Mouse (Mus musculus) liver (tissue): ENCODE data around the gene Midn.

Experiments
- DNase-seq: peaks from one replicate; pipeline ENCODE4 v3.0.0-alpha.2; 2020; ENCODE audit warnings: mixed read lengths

The Midn gene

DNA sequence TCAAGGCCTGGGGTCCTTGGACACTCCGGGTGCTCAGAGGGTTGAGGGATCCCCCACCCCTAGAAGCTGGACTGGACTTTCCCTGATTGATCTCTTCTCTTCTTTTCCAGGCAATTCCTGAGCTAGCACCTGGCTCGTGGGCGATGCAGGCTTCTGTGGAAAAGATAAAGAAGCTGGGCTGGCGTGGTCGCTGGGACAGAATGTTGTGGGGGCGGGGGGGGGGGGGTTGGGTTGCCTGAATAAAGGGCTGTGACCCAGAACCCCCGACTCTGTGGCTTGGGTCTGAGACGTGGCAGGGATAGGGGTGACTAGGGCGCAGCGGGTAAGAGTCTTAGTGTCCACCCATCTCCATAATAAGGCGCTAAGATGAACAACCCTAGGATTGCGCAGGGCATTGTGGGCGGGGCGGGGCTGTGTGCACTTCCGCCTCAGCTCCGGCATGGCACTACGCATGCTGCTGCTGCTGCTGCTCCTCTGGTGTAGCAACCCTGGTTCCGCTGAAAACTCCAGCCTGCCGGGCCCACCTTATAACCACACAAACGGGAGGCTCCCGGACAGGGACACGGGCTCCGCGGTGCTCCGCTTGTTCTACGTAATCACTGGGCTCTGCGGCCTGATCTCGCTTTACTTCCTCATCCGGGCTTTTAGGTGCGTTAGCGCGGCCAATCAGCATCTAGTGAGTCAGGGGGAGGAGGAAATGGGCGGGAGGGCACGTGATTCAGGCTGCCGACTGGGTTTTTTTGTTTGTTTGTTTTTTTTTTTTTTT is 24.6 kb downstream of the Midn start, which contains the start of gene 1600002K03Rik:
TSS of gene 1600002K03Rik (plus strand) at position 418 of the 766 bp plus-strand sequence.
- DNase-seq: peak; percentile 88

- no peak for DNase-seq
These were observed 25.3 kb downstream of the Midn start for GRCm38 (mm10) chr10:80173358-80173757.

DNA sequence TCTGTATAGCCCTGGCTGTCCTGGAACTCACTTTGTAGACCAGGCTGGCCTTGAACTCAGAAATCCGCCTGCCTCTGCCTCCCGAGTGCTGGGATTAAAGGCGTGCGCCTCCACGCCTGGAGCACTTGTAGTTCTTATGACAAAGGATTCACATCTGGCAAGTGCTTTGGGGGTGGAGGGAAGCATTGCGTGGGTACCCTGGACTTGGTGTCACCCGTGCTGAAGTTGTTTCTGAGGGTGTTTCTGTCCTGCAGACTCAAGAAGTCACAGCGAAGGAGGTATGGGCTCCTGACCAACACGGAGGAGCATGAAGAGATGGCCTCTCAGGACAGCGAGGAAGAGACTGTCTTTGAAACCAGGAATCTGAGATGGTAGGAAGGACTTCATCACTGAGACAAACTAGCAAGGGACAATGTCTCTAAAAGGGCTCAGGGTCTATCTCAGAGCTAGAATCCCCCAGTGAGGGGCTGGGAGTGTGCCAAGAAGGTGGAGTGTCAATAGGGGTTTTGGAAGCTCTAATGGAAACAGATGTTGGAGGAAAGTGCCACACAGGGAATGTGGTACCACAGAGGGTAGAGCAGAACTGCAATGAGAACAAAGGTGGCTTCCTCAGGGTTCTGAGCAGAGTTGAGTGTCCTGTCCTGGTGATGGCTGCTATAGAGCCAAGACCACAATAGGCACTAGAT is 26.0 kb downstream of the Midn start:
- no peak for DNase-seq

DNA sequence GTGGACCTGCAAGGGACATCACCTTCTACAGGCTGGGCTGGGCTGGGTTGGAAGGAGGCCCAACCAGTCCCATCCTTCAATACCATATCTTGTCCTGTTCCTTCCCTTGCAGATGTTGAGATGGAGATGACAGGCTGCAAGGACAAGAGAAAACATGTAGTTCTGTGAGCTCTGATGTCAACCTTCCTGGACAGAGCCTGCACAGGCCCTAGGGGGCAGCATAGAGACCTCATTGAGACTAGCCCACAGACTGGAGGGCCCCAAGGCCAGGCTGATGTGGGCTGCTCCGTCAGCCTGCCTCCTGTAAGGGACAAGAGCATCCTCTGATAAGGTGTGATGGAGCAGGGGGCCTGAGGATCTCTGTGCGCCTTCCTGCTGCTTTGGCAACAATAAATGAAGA is 26.6 kb downstream of the Midn start:
- peak; percentile 79 for DNase-seq

DNA sequence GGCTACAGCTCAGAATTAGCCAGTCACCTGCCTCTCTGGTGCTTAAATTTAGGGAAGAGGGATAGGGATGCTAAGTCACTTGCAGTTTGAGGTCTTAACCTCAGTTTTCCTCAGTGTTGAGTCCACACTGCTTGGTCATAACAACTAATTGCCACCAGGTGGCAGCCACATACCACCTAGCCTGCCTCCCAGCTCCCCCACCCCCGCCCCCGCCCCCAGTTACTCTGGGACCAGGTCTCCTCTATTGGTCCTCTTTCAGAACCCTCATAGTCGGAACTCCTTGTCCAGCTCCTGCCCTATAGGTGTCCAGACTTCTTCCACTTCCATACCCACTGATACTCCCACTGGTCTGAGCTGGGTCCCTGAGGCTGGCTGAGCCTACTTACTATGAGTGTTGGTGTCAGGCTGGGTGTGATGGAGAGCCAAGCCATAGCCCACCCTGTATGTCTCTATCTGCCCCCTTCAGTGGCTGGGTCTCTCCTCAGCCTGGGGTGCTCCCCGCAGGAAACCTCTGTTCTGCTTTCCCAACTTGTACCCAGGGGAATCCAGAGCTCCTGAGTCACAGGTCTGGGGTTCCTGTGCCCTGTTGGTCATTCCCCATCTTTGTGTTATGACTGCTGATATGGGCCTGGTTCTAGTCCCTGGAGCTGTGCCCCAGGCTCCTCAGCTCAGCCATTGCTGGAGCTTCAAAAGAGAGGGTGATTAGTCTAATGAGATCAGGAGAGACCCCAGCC is 27.6 kb downstream of the Midn start:
- no peak for DNase-seq

GRCm38 (mm10) chr10:80176270-80176834 is 28.3 kb downstream of the Midn start:
- no peak for DNase-seq

DNA sequence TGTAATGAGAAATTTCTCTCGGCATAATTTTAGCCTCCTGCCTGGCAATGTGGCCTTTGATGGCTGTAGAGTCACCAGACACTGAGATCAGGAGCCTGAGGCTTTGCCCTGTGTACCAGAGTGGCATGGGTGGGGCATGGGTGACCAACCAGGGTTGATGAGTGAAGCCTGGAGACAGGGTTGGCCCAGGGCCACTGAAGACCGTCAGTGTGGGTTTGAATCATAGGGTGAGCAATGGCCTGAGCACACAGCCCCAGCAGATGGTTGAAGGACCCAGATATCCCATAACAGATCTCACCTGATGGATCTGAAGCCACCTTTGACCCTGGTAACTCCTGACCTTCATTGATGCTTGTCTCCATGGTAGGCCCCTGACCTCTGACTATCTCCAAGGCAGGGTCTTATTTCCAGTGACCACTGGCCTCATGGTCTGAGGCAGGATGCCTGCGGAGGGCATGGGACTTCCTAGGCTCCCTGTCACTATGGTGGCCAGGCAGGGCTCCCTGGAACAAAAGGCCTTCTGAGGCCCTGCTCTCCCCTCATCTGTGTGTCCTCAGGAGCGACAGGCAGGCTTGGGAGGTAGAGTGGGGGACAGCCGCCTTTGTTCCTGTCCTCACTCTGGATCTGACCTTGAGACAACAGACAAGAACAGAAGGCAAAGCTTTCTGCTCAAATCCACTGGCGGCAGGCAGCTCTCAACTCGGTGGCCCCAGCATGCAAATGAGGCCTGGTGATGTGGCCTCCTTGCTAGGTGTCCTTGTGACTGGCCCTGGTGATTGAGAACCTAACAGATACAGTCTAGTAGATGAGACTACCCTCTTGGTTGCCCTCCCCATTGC is 29.6 kb downstream of the Midn start:
- no peak for DNase-seq

GRCm38 (mm10) chr10:80179068-80180051 is 31.3 kb downstream of the Midn start, which contains the start of gene Efna2:
Gene Efna2, plus strand, starts transcription at chr10:80179482.
- DNase-seq: no peak

GRCm38 (mm10) chr10:80180288-80180687 is 32.2 kb downstream of the Midn start:
- no peak for DNase-seq

- DNase-seq: no peak
These were observed 32.8 kb downstream of the Midn start for GRCm38 (mm10) chr10:80180823-80181222.

- DNase-seq: no peak
These were observed 34.5 kb downstream of the Midn start for GRCm38 (mm10) chr10:80182547-80182946.

DNA sequence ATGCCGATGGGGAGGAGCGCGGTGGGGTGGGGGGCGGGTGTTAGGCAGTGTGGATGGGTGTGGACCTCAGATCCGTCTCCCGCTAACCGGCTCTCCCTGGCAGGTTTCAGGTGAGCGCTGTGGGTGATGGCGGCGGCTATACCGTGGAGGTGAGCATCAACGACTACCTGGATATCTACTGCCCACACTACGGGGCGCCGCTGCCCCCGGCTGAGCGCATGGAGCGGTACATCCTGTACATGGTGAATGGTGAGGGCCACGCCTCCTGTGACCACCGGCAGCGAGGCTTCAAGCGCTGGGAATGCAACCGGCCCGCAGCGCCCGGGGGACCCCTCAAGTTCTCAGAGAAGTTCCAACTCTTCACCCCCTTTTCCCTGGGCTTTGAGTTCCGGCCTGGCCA is 38.6 kb downstream of the Midn start:
- no peak for DNase-seq

- DNase-seq: no peak
These were observed 39.7 kb downstream of the Midn start for GRCm38 (mm10) chr10:80187739-80188138.

GRCm38 (mm10) chr10:80188453-80189024 is 40.5 kb downstream of the Midn start:
- DNase-seq: no peak

DNA sequence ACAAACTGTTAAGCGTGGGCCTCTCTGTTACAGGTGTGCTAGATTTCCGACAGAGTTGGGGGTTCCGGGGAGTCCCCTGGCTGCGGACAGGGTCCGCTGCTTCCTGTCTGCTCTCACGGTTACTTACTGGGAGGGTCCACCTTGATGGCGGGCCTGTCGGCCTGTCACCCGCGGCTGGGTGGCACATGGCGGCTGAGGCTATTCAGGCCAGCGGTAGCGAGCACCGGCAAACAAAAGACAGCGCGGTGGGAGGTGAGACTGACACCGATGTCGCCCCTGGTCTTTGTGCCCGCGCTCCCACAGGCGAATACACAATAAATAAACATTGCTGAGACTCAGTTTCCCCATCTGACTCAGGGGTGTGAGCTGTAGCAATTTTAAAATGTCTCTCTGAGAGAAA is 41.9 kb downstream of the Midn start:
- DNase-seq: no peak

GRCm38 (mm10) chr10:80190491-80191051 is 42.5 kb downstream of the Midn start:
- DNase-seq: peak; percentile 38

- DNase-seq: no peak
These were observed 45.9 kb downstream of the Midn start for GRCm38 (mm10) chr10:80193976-80194375.

GRCm38 (mm10) chr10:80194441-80194840 is 46.4 kb downstream of the Midn start:
- no peak for DNase-seq

- DNase-seq: no peak
These were observed 48.1 kb downstream of the Midn start for GRCm38 (mm10) chr10:80196167-80196566.
